Mouse (Mus musculus) midbrain, postnatal 0 days (tissue): ENCODE data around the gene Gm6588. TPM values are rescaled to one million over a fixed set of nuclear protein-coding genes. Genes with fewer than 3 reads are reported as not detected.
"Not testable (repeated sequence)": the region's sequence is repeated elsewhere in the genome, so short reads cannot be mapped to it uniquely, and the experiment has no call there.

ENCODE experiments used
- ATAC-seq: fragments of 200-750 bp; cut with Nextera tagmentation; 2 replicates; pipeline ENCODE4 v1.8.0; 2017; ENCODE audit warnings: moderate number of reproducible peaks, mild to moderate bottlenecking, moderate TSS enrichment, moderate library complexity; ENCODE audit not compliant: low FRiP score
- DNase-seq: peaks from one replicate; pipeline ENCODE4 v3.0.0-alpha.2; 2015; ENCODE audit warnings: low spot score
- H3K27ac ChIP-seq: fragments of 300-500 bp; sonication (generic); 2 replicates; pipeline ENCODE4 v1.5.1; 2014; ENCODE audit warnings: low read depth, mild to moderate bottlenecking, low read length, mixed read lengths
- H3K27me3 ChIP-seq: fragments of 300-500 bp; sonication (generic); 2 replicates; pipeline ENCODE4 v1.6.1; 2014; ENCODE audit warnings: low read length, control low read depth, mixed read lengths; ENCODE audit not compliant: insufficient read depth
- H3K36me3 ChIP-seq: fragments of 300-500 bp; sonication (generic); 2 replicates; pipeline ENCODE4 v1.6.1; 2014; ENCODE audit warnings: low read length, control low read depth, mixed read lengths; ENCODE audit not compliant: insufficient read depth
- H3K4me1 ChIP-seq: fragments of 300-500 bp; sonication (generic); 2 replicates; pipeline ENCODE4 v1.6.1; 2014; ENCODE audit warnings: mild to moderate bottlenecking, control low read depth, antibody characterized with exemption, low read length, mixed read lengths; ENCODE audit not compliant: insufficient read depth
- H3K4me2 ChIP-seq: fragments of 300-500 bp; sonication (generic); 2 replicates; pipeline ENCODE4 v1.6.1; 2014; ENCODE audit warnings: low read depth, mild to moderate bottlenecking, low read length, mixed read lengths; ENCODE audit not compliant: poor library complexity, severe bottlenecking
- H3K4me3 ChIP-seq: fragments of 300-500 bp; sonication (generic); 2 replicates; pipeline ENCODE4 v1.5.1; 2014; ENCODE audit warnings: low read depth, mild to moderate bottlenecking, low read length, moderate library complexity
- H3K9ac ChIP-seq: fragments of 300-500 bp; sonication (generic); replicated peaks from 2 replicates; pipeline ENCODE4 v1.6.1; 2014; ENCODE audit warnings: mild to moderate bottlenecking, low read length, moderate library complexity, mixed read lengths; ENCODE audit not compliant: poor library complexity, severe bottlenecking
- H3K9me3 ChIP-seq: fragments of 300-500 bp; sonication (generic); 2 replicates; pipeline ENCODE4 v1.6.1; 2016; ENCODE audit warnings: low read length, control low read depth
- CTCF ChIP-seq: IDR thresholded peaks from 2 replicates; pipeline ENCODE4 v1.5.1; 2016; ENCODE audit warnings: antibody characterized with exemption, mild to moderate bottlenecking
- WGBS: fragments of 180-500 bp; shearing (Covaris S2); extraction: QIAGEN DNeasy Blood & Tissue Kit; methylation state at CpG from one replicate; pipeline ENCODE4 v1.1.7; 2014; 5-methylcytosine and 5-hydroxymethylcytosine counted together
- polyA plus RNA-seq: library from polyadenylated mRNA; unstranded; fragments of >200 nt; fragmentation: Nextera tagmentation; extraction: Ambion mirVana; gene quantifications from 2 replicates; pipeline ENCODE4 v1.2.1, GENCODE M21; 2015
- total RNA-seq: library from RNA; depleted of rRNA; stranded (reverse); fragments of >200 nt; gene quantifications from 2 replicates; pipeline ENCODE4 v1.2.3, GENCODE M21; 2014

The Gm6588 gene
- total and polyA plus RNA-seq, 2 experiments from 2014 or later, result 0.39 TPM; not detected in 1

- H3K9me3 ChIP-seq, result no peaks in the 10 kb centered on the region
- H3K9ac ChIP-seq, result 0 out of 2 replicates have a peak overlapping the region, but pooled peaks have one; percentile 14
- H3K4me1 ChIP-seq, result peaks cover 32% of the 10 kb centered on the region
- TF ChIP-seq CTCF, result no peak
- 9% methylated on average over 19 of the region's 19 CpGs for WGBS
- DNase-seq (peak; percentile 67), ATAC-seq (peak; percentile 59)
- peak overlapping the region; percentile 35 for H3K4me2 ChIP-seq
- H3K4me3 ChIP-seq, result no peak overlapping the region
- peak overlapping the region; percentile 83 for H3K27ac ChIP-seq
- no peaks in the 10 kb centered on the region for H3K27me3 ChIP-seq
- H3K36me3 ChIP-seq, result no peaks in the 10 kb centered on the region
Measured at GRCm38 (mm10) chr5:112411514-112412335, 37.5 kb upstream of the Gm6588 start.

- not testable (repeated sequence) for ATAC-seq
- Histone ChIP-seq H3K27ac (peak overlapping the region; percentile 83), H3K4me1 (peaks cover 37% of the 10 kb centered on the region)
Measured at GRCm38 (mm10) chr5:112412781-112413180, 36.4 kb upstream of the Gm6588 start.

GRCm38 (mm10) chr5:112416673-112417072, 32.6 kb upstream of the Gm6588 start:
- DNase-seq (peak; percentile 75), ATAC-seq (peak; percentile 62)
- no peak for TF ChIP-seq CTCF
- Histone ChIP-seq H3K27me3 (no peaks in the 10 kb centered on the region), H3K4me1 (peaks cover 20% of the 10 kb centered on the region), H3K4me2 (no peak overlapping the region), H3K9ac (no peak overlapping the region), H3K36me3 (peaks cover 11% of the 10 kb centered on the region; the same call in 1 of the 2 replicates), H3K4me3 (no peak overlapping the region), H3K9me3 (no peaks in the 10 kb centered on the region), H3K27ac (peak overlapping the region; percentile 69)
- 13% methylated on average over 5 of the region's 5 CpGs for WGBS

More at GRCm38 (mm10) chr5:112412781-112413180, 36.4 kb upstream of the Gm6588 start:
- H3K36me3 ChIP-seq, H3K4me3 ChIP-seq, H3K9me3 ChIP-seq, H3K27me3 ChIP-seq, DNase-seq, H3K9ac ChIP-seq, H3K4me2 ChIP-seq: not testable (repeated sequence)
- WGBS, result 84% methylated on average over 4 of the region's 4 CpGs

- H3K9me3 ChIP-seq, result no peaks in the 10 kb centered on the region
- no peak for TF ChIP-seq CTCF
- DNase-seq, result peak; percentile 39
- no peak overlapping the region for H3K9ac ChIP-seq
- H3K36me3 ChIP-seq, result peaks cover 16% of the 10 kb centered on the region
- WGBS, result 38% methylated on average over 4 of the region's 4 CpGs
- no peak overlapping the region for H3K4me2 ChIP-seq
- no peak overlapping the region for H3K4me3 ChIP-seq
- H3K4me1 ChIP-seq, result peaks cover 11% of the 10 kb centered on the region; the same call in 1 of the 2 replicates
- H3K27me3 ChIP-seq, result no peaks in the 10 kb centered on the region
- H3K27ac ChIP-seq, result peak overlapping the region; percentile 55
- no peak for ATAC-seq
Measured at GRCm38 (mm10) chr5:112418023-112418422, 31.2 kb upstream of the Gm6588 start.

GRCm38 (mm10) chr5:112419535-112419934, 29.7 kb upstream of the Gm6588 start:
- 33% methylated on average over 12 of the region's 12 CpGs for WGBS
- ATAC-seq (no peak), DNase-seq (peak; percentile 50)
- no peaks in the 10 kb centered on the region for H3K9me3 ChIP-seq
- no peak for TF ChIP-seq CTCF
- no peak overlapping the region for H3K4me2 ChIP-seq
- H3K4me1 ChIP-seq, result peaks cover 11% of the 10 kb centered on the region; the same call in 1 of the 2 replicates
- no peak overlapping the region for H3K4me3 ChIP-seq
- peaks cover 27% of the 10 kb centered on the region for H3K36me3 ChIP-seq
- no peaks in the 10 kb centered on the region for H3K27me3 ChIP-seq
- no peak overlapping the region for H3K27ac ChIP-seq
- H3K9ac ChIP-seq, result no peak overlapping the region

- Histone ChIP-seq H3K36me3 (peaks cover 30% of the 10 kb centered on the region), H3K4me2 (no peak overlapping the region), H3K4me1 (no peaks in the 10 kb centered on the region), H3K27ac (no peak overlapping the region), H3K4me3 (no peak overlapping the region), H3K9me3 (no peaks in the 10 kb centered on the region), H3K9ac (no peak overlapping the region), H3K27me3 (0 out of 2 replicates have a peak, but pooled peaks cover 5% of the 10 kb centered on the region)
- no peak for TF ChIP-seq CTCF
- WGBS, result 89% methylated on average over 7 of the region's 7 CpGs
- DNase-seq, result no peak
- no peak for ATAC-seq
Measured at GRCm38 (mm10) chr5:112426635-112427034, 22.6 kb upstream of the Gm6588 start.
